Mouse (Mus musculus) cortical plate, adult 2 months (tissue): ENCODE measurements around the gene Mapk8ip3.

ENCODE experiments used
- CTCF ChIP-seq: fragments of 200-500 bp; IDR thresholded peaks from 2 replicates; pipeline ENCODE4 v1.5.1; 2011; ENCODE audit warnings: mild to moderate bottlenecking, control low read depth, low read length; ENCODE audit not compliant: insufficient read depth; ENCODE audit errors: extremely low read depth
- POLR2A ChIP-seq: fragments of 200-500 bp; IDR thresholded peaks from 2 replicates; pipeline ENCODE4 v1.6.1; 2011; ENCODE audit warnings: mild to moderate bottlenecking, low read length, control low read depth; ENCODE audit not compliant: insufficient read depth; ENCODE audit errors: extremely low read depth

DNA sequence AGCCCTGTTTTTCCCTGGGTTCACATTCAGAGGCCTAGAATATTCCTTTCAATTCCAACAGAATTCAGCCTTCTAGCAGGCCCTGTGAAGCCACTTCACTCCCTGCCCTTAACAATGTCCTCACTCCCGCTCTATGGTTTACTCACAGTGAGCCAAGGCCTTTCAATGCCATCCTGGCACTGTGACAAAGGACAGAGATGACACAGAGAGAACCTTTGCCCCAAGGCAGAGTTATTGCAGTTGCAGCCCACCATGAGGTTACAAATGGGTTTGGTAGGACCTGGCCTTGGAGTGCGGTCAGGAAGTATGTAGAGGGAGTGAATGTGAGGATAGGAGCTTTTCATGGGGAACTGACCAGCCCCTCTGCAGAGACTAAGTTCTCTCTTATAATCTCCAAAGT, 29.2 kb downstream of the Mapk8ip3 start:
- TF ChIP-seq CTCF (no peak), POLR2A (no peak)
